In the genomic region with DNA sequence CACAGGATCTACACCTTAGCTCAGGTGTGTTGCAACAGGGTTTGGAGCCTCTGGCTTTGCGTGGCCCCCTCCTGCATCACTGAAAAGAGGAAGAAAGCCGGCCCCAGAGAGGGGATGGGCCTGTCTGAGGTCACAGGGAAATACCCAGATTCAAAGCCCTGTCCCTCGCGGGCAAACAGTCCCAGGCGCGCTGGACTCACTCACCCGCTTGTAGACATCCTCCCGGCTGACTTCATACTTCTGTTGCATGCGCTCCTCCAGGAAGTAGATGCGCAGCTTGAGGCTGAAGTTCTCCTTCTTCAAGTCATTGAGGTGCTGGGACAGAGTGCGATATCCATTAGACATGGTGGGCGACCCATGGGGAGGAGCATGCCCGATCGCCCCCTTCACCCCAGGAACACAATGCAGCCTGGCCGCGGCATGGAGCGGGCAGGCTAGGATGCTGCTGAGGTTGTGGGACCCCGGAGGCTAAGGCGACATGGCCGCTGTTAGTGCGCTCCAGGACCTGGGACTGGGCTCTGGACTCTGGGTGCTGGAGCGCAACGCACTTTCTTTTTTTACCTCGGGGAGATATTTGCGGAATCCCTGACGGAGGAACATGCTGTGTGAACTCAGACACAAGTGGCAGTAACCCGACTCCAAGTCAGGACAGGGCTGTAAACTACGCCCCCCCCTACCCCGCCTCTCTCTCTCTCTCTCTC, we compare ENCODE assay signal across 8 mouse cellular contexts.
DNase-seq lines count a peak whose midpoint lies in the region; ATAC-seq and TF ChIP-seq lines count a peak whose summit lies in the region.

No protein-coding gene starts in this region.

- under 1% methylated on average over 29 of the region's 29 CpGs for WGBS in intestine, embryonic 16.5 days
- WGBS in lung, adult 2 months: under 1% methylated on average over 29 of the region's 29 CpGs
- WGBS in neural tube, embryonic 14.5 days: 2% methylated on average over 29 of the region's 29 CpGs

- H3K4me3 ChIP-seq in intestine, embryonic 16.5 days (ENCODE audit: low read length): peak overlapping the region; percentile 53
- H3K4me3 ChIP-seq in lung, adult 2 months (replicated peaks; ENCODE audit: extremely low read depth, low read depth, low read length): peak overlapping the region; percentile 31
- peak overlapping the region; percentile 25 for H3K4me3 ChIP-seq in neural tube, embryonic 14.5 days (ENCODE audit: low read depth, low read length)

- no peaks in the 10 kb centered on the region for H3K27me3 ChIP-seq in intestine, embryonic 16.5 days (replicated peaks; ENCODE audit: control insufficient read depth, insufficient read depth, low read length)
- H3K27me3 ChIP-seq in neural tube, embryonic 14.5 days (ENCODE audit: control insufficient read depth, insufficient read depth, low read length): 0 out of 2 replicates have a peak, but pooled peaks cover 4% of the 10 kb centered on the region

- H3K9me3 ChIP-seq in intestine, embryonic 16.5 days (ENCODE audit: control insufficient read depth, low read length): no peaks in the 10 kb centered on the region
- no peaks in the 10 kb centered on the region for H3K9me3 ChIP-seq in neural tube, embryonic 14.5 days (ENCODE audit: control insufficient read depth, low read length)

- H3K4me2 ChIP-seq in intestine, embryonic 16.5 days (ENCODE audit: low read depth, low read length): peak overlapping the region; percentile 91
- H3K4me2 ChIP-seq in neural tube, embryonic 14.5 days (ENCODE audit: low read depth, low read length): peak overlapping the region; percentile 63

- no peak overlapping the region for H3K27ac ChIP-seq in intestine, embryonic 16.5 days (ENCODE audit: low read length)
- H3K27ac ChIP-seq in neural tube, embryonic 14.5 days (ENCODE audit: low read depth, low read length): no peak overlapping the region

- TF ChIP-seq CTCF in lung, adult 2 months (IDR thresholded peaks at IDR 0.05; ENCODE audit: insufficient read depth, low read length): no peak

- H3K9ac ChIP-seq in intestine, embryonic 16.5 days (ENCODE audit: low read depth, low read length): peak overlapping the region; percentile 73
- H3K9ac ChIP-seq in neural tube, embryonic 14.5 days (replicated peaks; ENCODE audit: low read depth, low read length): no peak overlapping the region

- TF ChIP-seq POLR2A in lung, adult 2 months (IDR thresholded peaks at IDR 0.05; ENCODE audit: borderline replicate concordance, extremely low read depth, low read depth, low read length): no peak

- peaks cover 3% of the 10 kb centered on the region; the same call in 1 of the 2 replicates for H3K4me1 ChIP-seq in intestine, embryonic 16.5 days (ENCODE audit: control insufficient read depth, insufficient read depth, low read length)
- H3K4me1 ChIP-seq in lung, adult 2 months (ENCODE audit: control insufficient read depth, insufficient read depth, low read length): no peaks in the 10 kb centered on the region; the same call in 1 of the 2 replicates
- peaks cover 11% of the 10 kb centered on the region for H3K4me1 ChIP-seq in neural tube, embryonic 14.5 days (ENCODE audit: control insufficient read depth, insufficient read depth, low read length)

- ATAC-seq in intestine, embryonic 16.5 days: peak; percentile 79
- ATAC-seq in neural tube, embryonic 14.5 days (ENCODE audit: low read depth): peak; percentile 63; the same call in 1 of the 2 replicates

- H3K36me3 ChIP-seq in intestine, embryonic 16.5 days (ENCODE audit: control insufficient read depth, insufficient read depth, low read length): no peaks in the 10 kb centered on the region
- no peaks in the 10 kb centered on the region for H3K36me3 ChIP-seq in neural tube, embryonic 14.5 days (ENCODE audit: control insufficient read depth, insufficient read depth, low read length)

- peak; percentile 6 for DNase-seq in urinary bladder, postnatal 25 days (ENCODE audit: low spot score)
- DNase-seq in urinary bladder, postnatal 4 days (ENCODE audit: low spot score in 2 of 2): no peak
- peak; percentile 97 for DNase-seq in heart, adult 11 months
- DNase-seq in lung, adult 2 months: peak; percentile 16
- no peak for DNase-seq in MN1 (ENCODE audit: low spot score)
- no peak for DNase-seq in cerebellum, adult 11 months

Comparison
In these comparisons a context has a peak if more than half of its experiments do, and no peak if none do; other contexts are left out.
1. DNase-seq: peak in urinary bladder, postnatal 25 days (single experiment), heart, adult 11 months (single experiment) and lung, adult 2 months (single experiment); none in urinary bladder, postnatal 4 days (0 of 2), MN1 (single experiment) and cerebellum, adult 11 months (single experiment).
2. Peak in every context shown above with its lines, with median percentiles within 50 percentile points of each other: H3K4me3 ChIP-seq.